Mouse (Mus musculus) embryonic facial prominence, embryonic 14.5 days (tissue): ENCODE data around the gene Iqca. TPM values are rescaled to one million over a fixed set of nuclear protein-coding genes. Genes with fewer than 3 reads are reported as not detected.

Experiments used
- ATAC-seq: fragments of 200-750 bp; cut with Nextera tagmentation; 2 replicates; pipeline ENCODE4 v1.8.0; 2017; ENCODE audit warnings: low read depth, moderate number of reproducible peaks, moderate TSS enrichment
- DNase-seq: peaks from one replicate; pipeline ENCODE4 v3.0.0-alpha.2; 2015; ENCODE audit warnings: low spot score
- H3K27ac ChIP-seq: fragments of 300-500 bp; sonication (generic); replicated peaks from 2 replicates; pipeline ENCODE4 v1.5.1; 2014; ENCODE audit warnings: low read depth, mild to moderate bottlenecking, low read length, moderate library complexity
- H3K27me3 ChIP-seq: fragments of 300-500 bp; sonication (generic); replicated peaks from 2 replicates; pipeline ENCODE4 v1.6.1; 2014; ENCODE audit warnings: low read length; ENCODE audit not compliant: control insufficient read depth, insufficient read depth
- H3K36me3 ChIP-seq: fragments of 300-500 bp; sonication (generic); 2 replicates; pipeline ENCODE4 v1.6.1; 2014; ENCODE audit warnings: low read length, mixed read lengths; ENCODE audit not compliant: control insufficient read depth, insufficient read depth
- H3K4me1 ChIP-seq: fragments of 300-500 bp; sonication (generic); 2 replicates; pipeline ENCODE4 v1.6.1; 2014; ENCODE audit warnings: antibody characterized with exemption, low read length; ENCODE audit not compliant: control insufficient read depth, insufficient read depth
- H3K4me2 ChIP-seq: fragments of 300-500 bp; sonication (generic); 2 replicates; pipeline ENCODE4 v1.6.1; 2014; ENCODE audit warnings: low read depth, mild to moderate bottlenecking, low read length, moderate library complexity, mixed read lengths
- H3K4me3 ChIP-seq: fragments of 300-500 bp; sonication (generic); 2 replicates; pipeline ENCODE4 v1.5.1; 2014; ENCODE audit warnings: low read depth, mild to moderate bottlenecking, low read length
- H3K9ac ChIP-seq: fragments of 300-500 bp; sonication (generic); 2 replicates; pipeline ENCODE4 v1.6.1; 2014; ENCODE audit warnings: low read depth, mild to moderate bottlenecking, low read length, moderate library complexity, mixed read lengths
- H3K9me3 ChIP-seq: fragments of 300-500 bp; sonication (generic); 2 replicates; pipeline ENCODE4 v1.6.1; 2016; ENCODE audit warnings: low read length; ENCODE audit not compliant: control insufficient read depth
- WGBS: fragments of 180-500 bp; shearing (Covaris S2); extraction: QIAGEN DNeasy Blood & Tissue Kit; methylation state at CpG from one replicate; pipeline ENCODE4 v1.1.7; 2014; 5-methylcytosine and 5-hydroxymethylcytosine counted together
- polyA plus RNA-seq: library from polyadenylated mRNA; unstranded; fragments of >200 nt; fragmentation: Nextera tagmentation; extraction: Ambion mirVana; gene quantifications from 2 replicates; pipeline ENCODE4 v1.2.1, GENCODE M21; 2014

Iqca gene
- polyA plus RNA-seq, 1 experiment from 2014 or later = 1.8 TPM

- Histone ChIP-seq H3K4me1 (peaks cover 3% of the 10 kb centered on the region; the same call in 1 of the 2 replicates), H3K4me2 (no peak overlapping the region), H3K4me3 (no peak overlapping the region), H3K27ac (no peak overlapping the region), H3K36me3 (no peaks in the 10 kb centered on the region), H3K9ac (no peak overlapping the region), H3K9me3 (no peaks in the 10 kb centered on the region), H3K27me3 (no peaks in the 10 kb centered on the region)
- DNase-seq = no peak
- 67% methylated on average over 6 of the region's 6 CpGs for WGBS
- no peak for ATAC-seq
Observed at GRCm38 (mm10) chr1:90120706-90121105, 32.5 kb downstream of the Iqca start.

GRCm38 (mm10) chr1:90119214-90119613, 34.0 kb downstream of the Iqca start:
- WGBS = 86% methylated on average over 12 of the region's 12 CpGs
- Histone ChIP-seq H3K27ac (no peak overlapping the region), H3K4me2 (no peak overlapping the region), H3K9me3 (no peaks in the 10 kb centered on the region), H3K4me1 (peaks cover 7% of the 10 kb centered on the region), H3K4me3 (no peak overlapping the region), H3K27me3 (no peaks in the 10 kb centered on the region), H3K9ac (no peak overlapping the region), H3K36me3 (no peaks in the 10 kb centered on the region)
- ATAC-seq (no peak), DNase-seq (no peak)

GRCm38 (mm10) chr1:90117207-90117606, 36.0 kb downstream of the Iqca start:
- Histone ChIP-seq H3K4me3 (no peak overlapping the region), H3K4me2 (no peak overlapping the region), H3K36me3 (no peaks in the 10 kb centered on the region), H3K27ac (no peak overlapping the region), H3K9me3 (no peaks in the 10 kb centered on the region; the same call in 1 of the 2 replicates), H3K4me1 (peaks cover 7% of the 10 kb centered on the region), H3K9ac (no peak overlapping the region), H3K27me3 (no peaks in the 10 kb centered on the region)
- ATAC-seq (no peak), DNase-seq (no peak)
- 66% methylated on average over 7 of the region's 7 CpGs for WGBS

- no peaks in the 10 kb centered on the region for H3K36me3 ChIP-seq
- no peak overlapping the region for H3K9ac ChIP-seq
- no peak overlapping the region for H3K27ac ChIP-seq
- no peak overlapping the region for H3K4me3 ChIP-seq
- WGBS = 80% methylated on average over 5 of the region's 5 CpGs
- H3K4me2 ChIP-seq = no peak overlapping the region
- peaks cover 7% of the 10 kb centered on the region for H3K4me1 ChIP-seq
- H3K27me3 ChIP-seq = no peaks in the 10 kb centered on the region
- H3K9me3 ChIP-seq = peaks cover 5% of the 10 kb centered on the region; the same call in 1 of the 2 replicates
- no peak for DNase-seq
- ATAC-seq = no peak
Observed at GRCm38 (mm10) chr1:90114586-90114985, 38.6 kb downstream of the Iqca start.

- no peaks in the 10 kb centered on the region for H3K27me3 ChIP-seq
- H3K36me3 ChIP-seq = no peaks in the 10 kb centered on the region
- 81% methylated on average over 6 of the region's 6 CpGs for WGBS
- peaks cover 7% of the 10 kb centered on the region for H3K4me1 ChIP-seq
- H3K9me3 ChIP-seq = peaks cover 5% of the 10 kb centered on the region; the same call in 1 of the 2 replicates
- no peak overlapping the region for H3K9ac ChIP-seq
- no peak for ATAC-seq
- H3K4me3 ChIP-seq = no peak overlapping the region
- no peak overlapping the region for H3K27ac ChIP-seq
- H3K4me2 ChIP-seq = no peak overlapping the region
- DNase-seq = no peak
Observed at GRCm38 (mm10) chr1:90113655-90114244, 39.5 kb downstream of the Iqca start.

GRCm38 (mm10) chr1:90112669-90113068, 40.5 kb downstream of the Iqca start:
- Histone ChIP-seq H3K9ac (no peak overlapping the region), H3K36me3 (no peaks in the 10 kb centered on the region), H3K4me2 (no peak overlapping the region), H3K4me1 (peaks cover 7% of the 10 kb centered on the region), H3K27ac (no peak overlapping the region), H3K9me3 (peaks cover 5% of the 10 kb centered on the region; the same call in 1 of the 2 replicates), H3K4me3 (no peak overlapping the region), H3K27me3 (no peaks in the 10 kb centered on the region)
- ATAC-seq (no peak), DNase-seq (no peak)
- WGBS = 71% methylated on average over 2 of the region's 2 CpGs

GRCm38 (mm10) chr1:90111198-90111839, 41.9 kb downstream of the Iqca start:
- WGBS = 38% methylated on average over 2 of the region's 2 CpGs
- DNase-seq (peak; percentile 89), ATAC-seq (peak; percentile 82)
- Histone ChIP-seq H3K9ac (no peak overlapping the region), H3K9me3 (peaks cover 5% of the 10 kb centered on the region; the same call in 1 of the 2 replicates), H3K4me2 (no peak overlapping the region), H3K4me1 (peaks cover 7% of the 10 kb centered on the region), H3K4me3 (no peak overlapping the region), H3K27me3 (no peaks in the 10 kb centered on the region), H3K36me3 (no peaks in the 10 kb centered on the region), H3K27ac (no peak overlapping the region)

GRCm38 (mm10) chr1:90103896-90104487, 49.2 kb downstream of the Iqca start:
- Histone ChIP-seq H3K27me3 (no peaks in the 10 kb centered on the region), H3K9ac (no peak overlapping the region), H3K36me3 (no peaks in the 10 kb centered on the region), H3K9me3 (no peaks in the 10 kb centered on the region; the same call in 1 of the 2 replicates), H3K27ac (no peak overlapping the region), H3K4me2 (no peak overlapping the region), H3K4me3 (no peak overlapping the region), H3K4me1 (peaks cover 9% of the 10 kb centered on the region)
- ATAC-seq (no peak), DNase-seq (no peak)
- WGBS = 71% methylated on average over 8 of the region's 8 CpGs
